Mouse (Mus musculus) spleen, adult 2 months (tissue): ENCODE measurements at regions not wholly inside any gene's neighbourhood (a gene's known extent, or its start where the extent isn't known, plus 50 kb on each side); places are given as distances from the start of the nearest gene placed in this dataset.

ENCODE experiments used
- CTCF ChIP-seq: fragments of 200-500 bp; IDR thresholded peaks from 2 replicates; pipeline ENCODE4 v1.5.1; 2011; ENCODE audit warnings: mild to moderate bottlenecking, inconsistent platforms; ENCODE audit not compliant: insufficient read depth, insufficient read length, insufficient replicate concordance; ENCODE audit errors: extremely low read depth
- POLR2A ChIP-seq: fragments of 200-500 bp; IDR thresholded peaks from 2 replicates; pipeline ENCODE4 v1.6.1; 2011; ENCODE audit warnings: low read depth, low read length, inconsistent platforms

DNA sequence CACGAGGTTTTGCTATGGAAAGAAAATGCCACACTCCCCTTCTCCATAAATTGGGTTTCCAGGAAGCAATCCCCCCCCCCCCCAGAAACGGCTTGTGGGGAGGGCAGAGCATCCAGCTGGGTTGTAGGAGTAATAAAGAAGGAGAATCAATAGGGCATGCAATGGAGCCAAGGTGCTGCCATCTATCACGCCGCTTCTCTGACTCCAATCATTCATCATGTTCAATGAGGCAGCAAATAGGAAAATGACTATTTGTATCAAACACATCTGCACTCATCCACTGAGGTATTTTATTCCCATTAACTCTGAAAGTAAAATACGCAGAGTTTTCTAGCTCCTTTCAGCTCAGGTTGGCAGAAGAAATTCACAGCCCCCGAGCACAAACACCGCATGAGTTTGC, 103.5 kb upstream of the Tbca start:
- TF ChIP-seq POLR2A (no peak), CTCF (no peak)
